Mouse (Mus musculus): ENCODE data around the gene Tmem106b. TPM values are rescaled to one million over a fixed set of nuclear protein-coding genes. Genes with fewer than 3 reads are reported as not detected.
A peak's percentile ranks its signal among the peaks of the same experiment; 100 is the strongest.

The Tmem106b gene
- 37.2 and 40.9 TPM in 2 replicates for polyA plus RNA-seq (2015; fragmentation: Nextera tagmentation; extraction: Ambion mirVana)

DNA sequence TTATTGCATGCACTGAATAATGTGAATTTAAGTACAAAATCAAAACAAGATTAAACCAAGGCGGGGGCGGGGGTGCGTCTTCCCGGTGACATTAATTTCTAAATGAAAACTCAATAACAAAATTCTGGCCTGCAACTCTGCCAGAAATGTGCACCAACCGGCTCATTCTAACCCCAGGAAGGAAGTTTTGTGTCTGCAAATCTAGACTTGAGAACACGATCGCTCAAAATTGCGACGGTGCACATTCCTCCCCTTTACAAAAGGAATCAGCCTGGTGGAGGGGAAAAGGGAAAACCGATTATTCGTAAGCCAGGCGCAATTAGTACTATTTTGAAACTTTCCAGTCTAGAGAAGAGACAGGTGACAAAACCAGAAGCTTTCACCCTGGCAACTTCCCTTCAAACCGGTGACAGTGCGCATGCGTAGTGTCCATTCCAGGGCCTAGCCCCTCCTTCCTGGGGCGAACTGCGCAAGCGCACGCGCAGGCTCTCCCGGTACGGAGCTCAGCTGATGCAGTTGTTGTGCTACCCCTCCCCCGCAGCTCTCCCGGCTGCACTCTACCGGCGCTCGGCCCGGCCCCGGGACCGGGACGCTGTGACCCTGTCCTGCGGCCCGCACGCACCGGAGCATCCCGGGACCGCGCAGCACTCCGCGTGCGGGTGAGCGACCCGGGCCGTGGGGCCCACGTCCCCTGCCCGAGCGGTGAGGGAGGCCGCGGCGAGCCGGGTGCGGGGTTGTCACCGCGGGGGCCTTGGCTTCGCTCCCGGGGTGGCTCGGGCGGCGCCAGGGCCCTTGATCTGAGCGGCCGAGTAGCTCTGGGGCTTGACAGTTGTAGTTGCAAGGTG is at the start of gene Tmem106b:
Gene Tmem106b, plus strand, starts transcription at position 458 of the 845 bp plus-strand sequence.
- ATAC-seq, result peak; percentile 100
- Histone ChIP-seq H3K27me3 (replicated peaks; ENCODE audit: control insufficient read depth, insufficient read depth, low read length) (no peaks in the 10 kb centered on the region), H3K36me3 (ENCODE audit: control insufficient read depth, insufficient read depth, low read length) (0 out of 2 replicates have a peak, but pooled peaks cover 2% of the 10 kb centered on the region), H3K4me1 (ENCODE audit: control insufficient read depth, insufficient read depth, low read depth, low read length) (peaks cover 7% of the 10 kb centered on the region), H3K9ac (ENCODE audit: low read depth, low read length) (peak within 1 kb of the TSS; percentile 95), H3K4me3 (ENCODE audit: low read length) (peak within 1 kb of the TSS; percentile 72), H3K4me2 (ENCODE audit: low read length) (peak within 1 kb of the TSS; percentile 75), H3K27ac (ENCODE audit: low read depth, low read length) (peak within 1 kb of the TSS; percentile 88), H3K9me3 (ENCODE audit: control insufficient read depth, low read length) (no peaks in the 10 kb centered on the region)
- WGBS, result 3% methylated on average over 52 of the region's 61 CpGs

GRCm38 (mm10) chr6:13021245-13022100 is 48.1 kb upstream of the Tmem106b start:
- H3K27ac ChIP-seq (ENCODE audit: low read depth, low read length), result no peak overlapping the region
- WGBS, result 39% methylated on average over 5 of the region's 5 CpGs
- H3K4me1 ChIP-seq (ENCODE audit: control insufficient read depth, insufficient read depth, low read depth, low read length), result no peaks in the 10 kb centered on the region
- no peaks in the 10 kb centered on the region for H3K27me3 ChIP-seq (replicated peaks; ENCODE audit: control insufficient read depth, insufficient read depth, low read length)
- H3K4me3 ChIP-seq (ENCODE audit: low read length), result no peak overlapping the region
- H3K9ac ChIP-seq (ENCODE audit: low read depth, low read length), result no peak overlapping the region; the same call in 1 of the 2 replicates
- H3K4me2 ChIP-seq (ENCODE audit: low read length), result no peak overlapping the region
- H3K9me3 ChIP-seq (ENCODE audit: control insufficient read depth, low read length), result no peaks in the 10 kb centered on the region
- ATAC-seq, result 0 out of 2 replicates have a peak, but pooled peaks have one; percentile 40
- no peaks in the 10 kb centered on the region for H3K36me3 ChIP-seq (ENCODE audit: control insufficient read depth, insufficient read depth, low read length)

DNA sequence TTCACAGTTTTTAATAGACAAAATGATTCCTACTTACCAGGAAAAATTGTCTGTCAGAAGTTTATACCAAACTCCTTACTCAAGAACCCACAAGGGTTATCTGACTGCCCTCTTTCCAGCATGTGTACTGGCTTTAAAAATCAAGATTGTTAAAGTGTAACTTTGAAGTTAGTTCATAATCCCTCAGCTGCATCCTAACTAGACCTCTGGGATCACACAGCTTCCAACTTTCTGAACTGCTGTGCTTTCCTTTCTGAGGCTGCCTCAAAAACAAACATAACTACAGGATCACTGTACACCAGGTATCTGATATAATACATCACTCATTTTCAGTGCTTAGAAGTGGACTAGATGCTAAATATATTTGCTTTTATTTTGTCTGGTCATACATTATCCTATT is 39.0 kb upstream of the Tmem106b start:
- Histone ChIP-seq H3K9me3 (ENCODE audit: control insufficient read depth, low read length) (0 out of 2 replicates have a peak, but pooled peaks cover 2% of the 10 kb centered on the region), H3K4me1 (ENCODE audit: control insufficient read depth, insufficient read depth, low read depth, low read length) (no peaks in the 10 kb centered on the region), H3K4me3 (ENCODE audit: low read length) (no peak overlapping the region), H3K9ac (ENCODE audit: low read depth, low read length) (no peak overlapping the region), H3K27ac (ENCODE audit: low read depth, low read length) (no peak overlapping the region), H3K27me3 (replicated peaks; ENCODE audit: control insufficient read depth, insufficient read depth, low read length) (no peaks in the 10 kb centered on the region), H3K36me3 (ENCODE audit: control insufficient read depth, insufficient read depth, low read length) (no peaks in the 10 kb centered on the region), H3K4me2 (ENCODE audit: low read length) (no peak overlapping the region)
- no peak for ATAC-seq

- WGBS, result 30% methylated on average over 1 of the region's 1 CpGs
- Histone ChIP-seq H3K36me3 (ENCODE audit: control insufficient read depth, insufficient read depth, low read length) (no peaks in the 10 kb centered on the region), H3K9me3 (ENCODE audit: control insufficient read depth, low read length) (0 out of 2 replicates have a peak, but pooled peaks cover 2% of the 10 kb centered on the region), H3K27ac (ENCODE audit: low read depth, low read length) (no peak overlapping the region), H3K4me3 (ENCODE audit: low read length) (no peak overlapping the region), H3K4me2 (ENCODE audit: low read length) (no peak overlapping the region), H3K9ac (ENCODE audit: low read depth, low read length) (no peak overlapping the region), H3K4me1 (ENCODE audit: control insufficient read depth, insufficient read depth, low read depth, low read length) (no peaks in the 10 kb centered on the region), H3K27me3 (replicated peaks; ENCODE audit: control insufficient read depth, insufficient read depth, low read length) (no peaks in the 10 kb centered on the region)
- peak; percentile 61; the same call in 1 of the 2 replicates for ATAC-seq
Observed at GRCm38 (mm10) chr6:13030961-13031360, 38.6 kb upstream of the Tmem106b start.

DNA sequence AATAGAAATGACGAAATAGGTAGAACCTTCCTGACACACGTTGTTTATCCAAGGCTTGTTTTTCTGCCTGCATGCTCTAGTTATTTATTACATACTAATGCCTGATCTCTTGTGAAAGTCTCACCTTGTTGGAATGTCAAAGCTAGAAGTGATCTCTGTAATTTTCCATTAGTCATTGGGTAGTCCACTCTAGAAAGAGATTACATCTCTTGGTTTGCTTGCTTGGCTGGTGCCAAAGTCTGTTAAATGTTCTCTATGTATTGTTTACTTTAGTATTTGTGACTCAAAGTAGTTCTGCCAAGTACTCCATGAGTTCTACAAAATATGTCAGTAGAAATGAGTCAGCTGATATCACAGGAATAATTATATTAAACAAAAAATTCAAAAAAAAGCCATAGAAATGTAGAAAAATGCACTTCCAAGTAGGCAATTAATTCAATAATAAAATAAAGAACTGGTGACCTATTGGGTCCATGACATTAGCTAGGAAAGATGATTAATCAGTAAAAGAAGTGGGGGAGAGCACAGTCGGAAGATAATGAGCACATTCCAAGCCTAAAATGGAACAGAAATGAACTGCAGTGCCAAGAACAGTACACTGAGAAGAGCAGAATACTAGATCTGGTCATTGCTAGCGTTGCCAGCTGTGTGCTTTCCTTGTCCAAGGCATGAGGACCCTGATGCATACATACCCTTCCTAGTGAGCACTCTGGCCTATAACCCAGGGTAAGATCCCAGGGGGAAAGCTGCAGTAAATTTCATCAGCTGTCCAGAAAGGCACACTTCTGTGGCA is 17.0 kb upstream of the Tmem106b start:
- Histone ChIP-seq H3K4me1 (ENCODE audit: control insufficient read depth, insufficient read depth, low read depth, low read length) (no peaks in the 10 kb centered on the region), H3K4me3 (ENCODE audit: low read length) (no peak overlapping the region), H3K36me3 (ENCODE audit: control insufficient read depth, insufficient read depth, low read length) (no peaks in the 10 kb centered on the region), H3K9ac (ENCODE audit: low read depth, low read length) (no peak overlapping the region), H3K9me3 (ENCODE audit: control insufficient read depth, low read length) (no peaks in the 10 kb centered on the region), H3K27ac (ENCODE audit: low read depth, low read length) (no peak overlapping the region), H3K4me2 (ENCODE audit: low read length) (no peak overlapping the region), H3K27me3 (replicated peaks; ENCODE audit: control insufficient read depth, insufficient read depth, low read length) (no peaks in the 10 kb centered on the region)
- ATAC-seq, result no peak
- 93% methylated on average over 4 of the region's 4 CpGs for WGBS

GRCm38 (mm10) chr6:13061276-13062039 is 8.1 kb upstream of the Tmem106b start:
- no peak overlapping the region for H3K27ac ChIP-seq (ENCODE audit: low read depth, low read length)
- no peak overlapping the region for H3K4me2 ChIP-seq (ENCODE audit: low read length)
- no peak for ATAC-seq
- no peaks in the 10 kb centered on the region for H3K36me3 ChIP-seq (ENCODE audit: control insufficient read depth, insufficient read depth, low read length)
- H3K4me1 ChIP-seq (ENCODE audit: control insufficient read depth, insufficient read depth, low read depth, low read length), result no peaks in the 10 kb centered on the region
- H3K9ac ChIP-seq (ENCODE audit: low read depth, low read length), result no peak overlapping the region
- no peaks in the 10 kb centered on the region for H3K27me3 ChIP-seq (replicated peaks; ENCODE audit: control insufficient read depth, insufficient read depth, low read length)
- H3K4me3 ChIP-seq (ENCODE audit: low read length), result no peak overlapping the region
- no peaks in the 10 kb centered on the region for H3K9me3 ChIP-seq (ENCODE audit: control insufficient read depth, low read length)

GRCm38 (mm10) chr6:13062063-13062462 is 7.5 kb upstream of the Tmem106b start:
- no peaks in the 10 kb centered on the region for H3K9me3 ChIP-seq (ENCODE audit: control insufficient read depth, low read length)
- no peaks in the 10 kb centered on the region for H3K36me3 ChIP-seq (ENCODE audit: control insufficient read depth, insufficient read depth, low read length)
- H3K4me3 ChIP-seq (ENCODE audit: low read length), result no peak overlapping the region
- no peaks in the 10 kb centered on the region for H3K27me3 ChIP-seq (replicated peaks; ENCODE audit: control insufficient read depth, insufficient read depth, low read length)
- no peak overlapping the region for H3K27ac ChIP-seq (ENCODE audit: low read depth, low read length)
- 88% methylated on average over 4 of the region's 4 CpGs for WGBS
- no peak for ATAC-seq
- no peaks in the 10 kb centered on the region for H3K4me1 ChIP-seq (ENCODE audit: control insufficient read depth, insufficient read depth, low read depth, low read length)
- no peak overlapping the region for H3K4me2 ChIP-seq (ENCODE audit: low read length)
- H3K9ac ChIP-seq (ENCODE audit: low read depth, low read length), result no peak overlapping the region

- 83% methylated on average over 2 of the region's 2 CpGs for WGBS
- H3K4me3 ChIP-seq (ENCODE audit: low read length), result no peak overlapping the region
- H3K36me3 ChIP-seq (ENCODE audit: control insufficient read depth, insufficient read depth, low read length), result no peaks in the 10 kb centered on the region
- H3K4me1 ChIP-seq (ENCODE audit: control insufficient read depth, insufficient read depth, low read depth, low read length), result no peaks in the 10 kb centered on the region
- H3K9ac ChIP-seq (ENCODE audit: low read depth, low read length), result no peak overlapping the region
- H3K27ac ChIP-seq (ENCODE audit: low read depth, low read length), result no peak overlapping the region
- no peaks in the 10 kb centered on the region for H3K27me3 ChIP-seq (replicated peaks; ENCODE audit: control insufficient read depth, insufficient read depth, low read length)
- no peaks in the 10 kb centered on the region for H3K9me3 ChIP-seq (ENCODE audit: control insufficient read depth, low read length)
- H3K4me2 ChIP-seq (ENCODE audit: low read length), result no peak overlapping the region
- ATAC-seq, result no peak
Observed at GRCm38 (mm10) chr6:13062691-13063255, 6.8 kb upstream of the Tmem106b start.
